Mouse (Mus musculus): ENCODE measurements around the gene Ngf. TPM values are rescaled to one million over a fixed set of nuclear protein-coding genes. Genes with fewer than 3 reads are reported as not detected.

Gene Ngf
- polyA plus RNA-seq, 1 experiment: 7.7 TPM

DNA sequence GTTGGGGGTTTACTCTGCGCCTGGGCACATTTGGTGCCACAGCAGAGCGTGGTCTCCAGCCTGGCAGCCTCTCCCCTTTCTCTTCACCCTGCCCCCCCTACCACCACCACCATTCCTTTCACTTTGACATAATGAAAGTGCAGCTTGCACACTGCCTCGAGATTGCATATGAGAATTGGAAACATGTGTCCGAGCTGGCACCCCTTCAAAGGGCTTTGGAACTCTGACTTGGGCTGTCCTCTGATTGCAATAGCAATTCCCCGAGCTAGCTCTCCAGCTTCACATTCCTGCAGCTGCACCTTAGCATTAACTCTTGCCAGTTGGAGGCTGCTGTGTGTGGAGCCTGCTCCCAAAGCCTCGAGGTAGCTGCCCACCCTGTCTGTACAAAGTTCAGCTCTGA, 56.8 kb downstream of the Ngf start:
- Histone ChIP-seq H3K4me3 (ENCODE audit: insufficient read depth, low read length) (no peak overlapping the region), H3K4me1 (ENCODE audit: control insufficient read depth, insufficient read depth, low read length) (no peaks in the 10 kb centered on the region), H3K27ac (ENCODE audit: insufficient read depth, low read length) (no peak overlapping the region)
- TF ChIP-seq CTCF (IDR thresholded peaks at IDR 0.05; ENCODE audit: extremely low read depth, insufficient read depth, low read length) (no peak), POLR2A (IDR thresholded peaks at IDR 0.05; ENCODE audit: extremely low read depth, insufficient read depth, low read length) (no peak)

DNA sequence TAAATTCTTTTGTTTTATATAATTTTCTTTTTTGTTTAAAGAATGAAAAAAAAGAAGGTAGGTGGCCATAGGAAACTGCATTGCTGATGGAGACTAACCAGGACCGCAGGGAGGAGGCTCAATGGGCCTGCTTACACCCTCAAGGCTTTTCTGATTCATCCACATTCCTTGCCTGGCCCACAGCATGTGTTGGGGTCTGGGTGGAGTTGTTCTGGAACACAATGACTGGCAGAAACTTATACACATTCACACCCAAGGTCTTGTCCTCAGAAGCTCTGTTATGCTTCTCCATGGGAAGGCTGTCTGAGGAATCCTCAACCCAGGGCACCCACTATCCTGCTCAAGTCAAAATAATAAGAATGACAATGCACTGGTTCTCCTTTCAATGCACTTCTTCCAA, 65.0 kb downstream of the Ngf start:
- Histone ChIP-seq H3K27ac (ENCODE audit: insufficient read depth, low read length) (no peak overlapping the region), H3K4me1 (ENCODE audit: control insufficient read depth, insufficient read depth, low read length) (no peaks in the 10 kb centered on the region), H3K4me3 (ENCODE audit: insufficient read depth, low read length) (no peak overlapping the region)
- TF ChIP-seq CTCF (IDR thresholded peaks at IDR 0.05; ENCODE audit: extremely low read depth, insufficient read depth, low read length) (no peak), POLR2A (IDR thresholded peaks at IDR 0.05; ENCODE audit: extremely low read depth, insufficient read depth, low read length) (no peak)

DNA sequence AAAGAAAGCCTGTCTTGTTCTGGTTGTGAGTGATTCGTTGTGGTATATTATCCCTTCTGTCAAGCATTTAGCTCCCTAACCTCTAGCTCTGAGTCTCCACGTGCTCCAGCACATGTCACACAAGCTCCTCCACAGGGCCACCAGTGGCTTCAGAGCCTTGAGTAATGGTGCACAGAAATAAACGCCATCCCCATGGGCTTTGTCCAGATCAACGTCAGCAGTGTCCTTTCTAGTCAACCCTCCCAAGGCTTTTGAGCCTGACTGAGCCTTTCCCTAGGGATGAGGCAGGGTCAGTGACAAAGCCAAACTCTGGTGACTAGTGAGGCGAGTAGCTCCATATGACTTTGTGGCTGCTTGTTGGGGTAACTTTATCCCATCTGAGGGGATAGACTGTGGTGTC, 73.9 kb downstream of the Ngf start:
- TF ChIP-seq POLR2A (IDR thresholded peaks at IDR 0.05; ENCODE audit: extremely low read depth, insufficient read depth, low read length) (no peak), CTCF (IDR thresholded peaks at IDR 0.05; ENCODE audit: extremely low read depth, insufficient read depth, low read length) (no peak)
- H3K27ac ChIP-seq (ENCODE audit: insufficient read depth, low read length): no peak overlapping the region

DNA sequence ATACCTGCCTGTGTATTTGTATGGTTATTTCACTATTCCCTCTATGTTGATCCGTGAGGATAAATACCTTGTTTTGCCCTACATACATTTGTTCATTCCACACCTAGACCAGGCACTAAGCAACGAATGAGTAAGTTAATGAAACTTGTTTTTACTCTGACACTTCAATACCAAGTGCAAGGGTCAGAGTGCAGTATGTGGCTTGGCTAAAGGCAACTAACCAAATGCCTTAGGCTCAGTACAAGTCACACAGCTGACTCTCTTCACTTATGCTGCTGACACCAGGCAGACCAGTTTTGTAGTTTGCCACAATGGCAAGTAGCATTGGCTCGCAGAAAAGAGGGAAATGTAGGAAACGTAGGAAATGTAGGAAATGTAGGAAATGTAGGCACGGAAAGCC, 77.8 kb downstream of the Ngf start:
- no peaks in the 10 kb centered on the region for H3K4me1 ChIP-seq (ENCODE audit: control insufficient read depth, insufficient read depth, low read length)
- H3K27ac ChIP-seq (ENCODE audit: insufficient read depth, low read length): no peak overlapping the region
- TF ChIP-seq POLR2A (IDR thresholded peaks at IDR 0.05; ENCODE audit: extremely low read depth, insufficient read depth, low read length) (no peak), CTCF (IDR thresholded peaks at IDR 0.05; ENCODE audit: extremely low read depth, insufficient read depth, low read length) (no peak)
- no peak overlapping the region for H3K4me3 ChIP-seq (ENCODE audit: insufficient read depth, low read length)

More for the DNA sequence above, 73.9 kb downstream of the Ngf start:
- H3K4me1 ChIP-seq (ENCODE audit: control insufficient read depth, insufficient read depth, low read length): no peaks in the 10 kb centered on the region
- H3K4me3 ChIP-seq (ENCODE audit: insufficient read depth, low read length): no peak overlapping the region

DNA sequence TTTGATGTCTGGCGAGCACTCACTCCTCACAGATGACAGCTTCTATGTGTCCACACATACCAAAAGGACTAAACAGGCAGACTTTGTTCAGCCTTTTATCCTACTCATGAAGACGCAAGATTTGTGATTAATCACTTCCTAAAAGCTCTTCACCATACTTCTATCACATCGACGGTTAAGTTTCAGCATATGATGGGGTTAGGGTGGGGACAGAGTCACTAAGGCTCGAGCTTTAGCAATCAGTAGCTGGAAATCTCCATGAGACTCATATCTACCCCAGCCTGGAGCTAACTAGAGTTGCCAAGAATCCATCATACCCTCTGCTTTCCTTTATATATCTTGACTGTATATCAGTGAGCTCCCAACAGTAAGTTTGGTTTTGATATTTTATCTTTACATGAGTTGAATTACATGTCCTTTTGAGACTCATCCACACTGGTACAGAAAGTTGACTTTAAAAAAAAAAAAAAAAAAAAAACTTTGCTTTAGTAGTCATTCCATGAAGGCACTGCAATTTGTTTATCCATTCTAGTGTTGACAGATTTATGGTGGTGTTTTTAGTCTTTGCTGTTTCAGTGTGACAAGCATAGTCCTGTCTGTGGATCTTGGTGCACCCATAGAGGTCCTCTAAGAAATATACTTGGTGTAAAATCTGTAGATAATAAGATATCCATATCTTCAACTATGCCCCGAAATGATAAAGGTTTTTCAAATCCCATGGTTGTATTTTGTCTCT, 84.4 kb downstream of the Ngf start:
- Histone ChIP-seq H3K4me1 (ENCODE audit: control insufficient read depth, insufficient read depth, low read length) (no peaks in the 10 kb centered on the region), H3K27ac (ENCODE audit: insufficient read depth, low read length) (no peak overlapping the region), H3K4me3 (ENCODE audit: insufficient read depth, low read length) (no peak overlapping the region)
- TF ChIP-seq POLR2A (IDR thresholded peaks at IDR 0.05; ENCODE audit: extremely low read depth, insufficient read depth, low read length) (no peak), CTCF (IDR thresholded peaks at IDR 0.05; ENCODE audit: extremely low read depth, insufficient read depth, low read length) (no peak)

DNA sequence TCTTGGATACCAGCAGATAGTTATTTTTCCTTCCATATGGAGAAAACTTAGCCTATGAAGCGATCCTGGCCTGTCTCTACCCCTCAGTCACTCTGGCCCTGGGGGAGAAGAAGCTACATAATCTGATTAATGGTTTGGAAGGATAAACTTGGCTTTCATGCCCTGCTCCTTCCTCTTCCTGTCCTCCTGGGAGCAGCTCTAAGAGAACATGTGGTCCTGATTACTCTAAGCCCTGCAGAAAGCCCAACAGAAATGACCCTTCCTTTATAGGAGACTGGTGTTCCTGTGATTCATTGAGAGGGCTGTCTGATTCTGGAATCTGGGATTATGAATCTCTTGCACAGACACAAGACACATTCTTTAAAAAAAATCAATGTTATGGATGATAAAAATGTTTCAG, 86.4 kb downstream of the Ngf start:
- H3K27ac ChIP-seq (ENCODE audit: insufficient read depth, low read length): no peak overlapping the region
- no peaks in the 10 kb centered on the region for H3K4me1 ChIP-seq (ENCODE audit: control insufficient read depth, insufficient read depth, low read length)
- TF ChIP-seq CTCF (IDR thresholded peaks at IDR 0.05; ENCODE audit: extremely low read depth, insufficient read depth, low read length) (no peak), POLR2A (IDR thresholded peaks at IDR 0.05; ENCODE audit: extremely low read depth, insufficient read depth, low read length) (no peak)
- no peak overlapping the region for H3K4me3 ChIP-seq (ENCODE audit: insufficient read depth, low read length)

- Histone ChIP-seq H3K4me3 (ENCODE audit: insufficient read depth, low read length) (no peak overlapping the region), H3K4me1 (ENCODE audit: control insufficient read depth, insufficient read depth, low read length) (no peaks in the 10 kb centered on the region), H3K27ac (ENCODE audit: insufficient read depth, low read length) (no peak overlapping the region)
- TF ChIP-seq CTCF (IDR thresholded peaks at IDR 0.05; ENCODE audit: extremely low read depth, insufficient read depth, low read length) (no peak), POLR2A (IDR thresholded peaks at IDR 0.05; ENCODE audit: extremely low read depth, insufficient read depth, low read length) (no peak)
Observed at GRCm38 (mm10) chr3:102556645-102557044, 86.9 kb downstream of the Ngf start.

All from cortical plate, adult 2 months (tissue).